Mouse (Mus musculus): ENCODE results near the gene Coq8a. TPM values are rescaled to one million over a fixed set of nuclear protein-coding genes. Genes with fewer than 3 reads are reported as not detected.

The Coq8a gene
- total and polyA plus RNA-seq, 2 experiments from 2014 or later = 148 to 231 TPM

- H3K4me1 ChIP-seq (ENCODE audit: control insufficient read depth, insufficient read depth) = peaks cover 25% of the 10 kb centered on the region
- H3K27ac ChIP-seq (ENCODE audit: low read depth) = peak overlapping the region; percentile 94
- WGBS = 44% methylated on average over 8 of the region's 8 CpGs
- H3K4me3 ChIP-seq (ENCODE audit: low read depth, low read length) = peak overlapping the region; percentile 79
- H3K36me3 ChIP-seq (replicated peaks; ENCODE audit: control insufficient read depth, insufficient read depth, low read length) = no peaks in the 10 kb centered on the region
- TF ChIP-seq CTCF (IDR thresholded peaks at IDR 0.05; ENCODE audit: low read depth) (no peak), EP300 (IDR thresholded peaks at IDR 0.05; ENCODE audit: low read depth) (no peak)
- peak overlapping the region; percentile 92 for H3K4me2 ChIP-seq (ENCODE audit: low read depth, low read length)
- DNase-seq (ENCODE audit: low spot score) (peak; percentile 67), ATAC-seq (ENCODE audit: insufficient read depth, low read depth) (no peak)
- no peaks in the 10 kb centered on the region for H3K27me3 ChIP-seq (ENCODE audit: control insufficient read depth, insufficient read depth, low read length)
- H3K9ac ChIP-seq (replicated peaks; ENCODE audit: low read depth, low read length) = peak overlapping the region; percentile 80
- no peaks in the 10 kb centered on the region for H3K9me3 ChIP-seq (replicated peaks; ENCODE audit: control insufficient read depth, low read length)
Observed at GRCm38 (mm10) chr1:180193391-180193935, 5.9 kb downstream of the Coq8a start.

GRCm38 (mm10) chr1:180192866-180193265 is 6.5 kb downstream of the Coq8a start:
- Histone ChIP-seq H3K27me3 (ENCODE audit: control insufficient read depth, insufficient read depth, low read length) (no peaks in the 10 kb centered on the region), H3K9ac (replicated peaks; ENCODE audit: low read depth, low read length) (peak overlapping the region; percentile 30; the same call in 1 of the 2 replicates), H3K4me2 (ENCODE audit: low read depth, low read length) (peak overlapping the region; percentile 92), H3K36me3 (replicated peaks; ENCODE audit: control insufficient read depth, insufficient read depth, low read length) (no peaks in the 10 kb centered on the region), H3K4me1 (ENCODE audit: control insufficient read depth, insufficient read depth) (peaks cover 31% of the 10 kb centered on the region), H3K4me3 (ENCODE audit: low read depth, low read length) (peak overlapping the region; percentile 79), H3K27ac (ENCODE audit: low read depth) (peak overlapping the region; percentile 94), H3K9me3 (replicated peaks; ENCODE audit: control insufficient read depth, low read length) (no peaks in the 10 kb centered on the region)
- WGBS = 31% methylated on average over 4 of the region's 4 CpGs
- ATAC-seq (ENCODE audit: insufficient read depth, low read depth) (no peak), DNase-seq (ENCODE audit: low spot score) (no peak)
- no peak for TF ChIP-seq EP300 (IDR thresholded peaks at IDR 0.05; ENCODE audit: low read depth)

GRCm38 (mm10) chr1:180191651-180192220 is 7.7 kb downstream of the Coq8a start:
- no peak for ATAC-seq (ENCODE audit: insufficient read depth, low read depth)
- no peak for DNase-seq (ENCODE audit: low spot score)
- TF ChIP-seq EP300 (IDR thresholded peaks at IDR 0.05; ENCODE audit: low read depth) = no peak
- no peak for TF ChIP-seq CTCF (IDR thresholded peaks at IDR 0.05; ENCODE audit: low read depth)
- H3K9ac ChIP-seq (replicated peaks; ENCODE audit: low read depth, low read length) = peak overlapping the region; percentile 31; the same call in 1 of the 2 replicates
- peak overlapping the region; percentile 92 for H3K4me2 ChIP-seq (ENCODE audit: low read depth, low read length)
- no peaks in the 10 kb centered on the region for H3K36me3 ChIP-seq (replicated peaks; ENCODE audit: control insufficient read depth, insufficient read depth, low read length)
- H3K27ac ChIP-seq (ENCODE audit: low read depth) = peak overlapping the region; percentile 94
- H3K4me1 ChIP-seq (ENCODE audit: control insufficient read depth, insufficient read depth) = peaks cover 41% of the 10 kb centered on the region
- no peaks in the 10 kb centered on the region for H3K27me3 ChIP-seq (ENCODE audit: control insufficient read depth, insufficient read depth, low read length)
- WGBS = 53% methylated on average over 7 of the region's 7 CpGs
- H3K4me3 ChIP-seq (ENCODE audit: low read depth, low read length) = peak overlapping the region; percentile 79
- H3K9me3 ChIP-seq (replicated peaks; ENCODE audit: control insufficient read depth, low read length) = no peaks in the 10 kb centered on the region

- Histone ChIP-seq H3K36me3 (replicated peaks; ENCODE audit: control insufficient read depth, insufficient read depth, low read length) (no peaks in the 10 kb centered on the region), H3K4me1 (ENCODE audit: control insufficient read depth, insufficient read depth) (peaks cover 45% of the 10 kb centered on the region), H3K4me2 (ENCODE audit: low read depth, low read length) (peak overlapping the region; percentile 92), H3K9me3 (replicated peaks; ENCODE audit: control insufficient read depth, low read length) (no peaks in the 10 kb centered on the region), H3K4me3 (ENCODE audit: low read depth, low read length) (peak overlapping the region; percentile 79; the same call in 1 of the 2 replicates), H3K27ac (ENCODE audit: low read depth) (peak overlapping the region; percentile 94), H3K27me3 (ENCODE audit: control insufficient read depth, insufficient read depth, low read length) (no peaks in the 10 kb centered on the region), H3K9ac (replicated peaks; ENCODE audit: low read depth, low read length) (no peak overlapping the region)
- 73% methylated on average over 8 of the region's 8 CpGs for WGBS
- ATAC-seq (ENCODE audit: insufficient read depth, low read depth) = no peak
- TF ChIP-seq EP300 (IDR thresholded peaks at IDR 0.05; ENCODE audit: low read depth) = no peak
- TF ChIP-seq CTCF (IDR thresholded peaks at IDR 0.05; ENCODE audit: low read depth) = no peak
- DNase-seq (ENCODE audit: low spot score) = no peak
Observed at GRCm38 (mm10) chr1:180191112-180191511, 8.3 kb downstream of the Coq8a start.

GRCm38 (mm10) chr1:180188951-180189350 is 10.5 kb downstream of the Coq8a start:
- Histone ChIP-seq H3K4me1 (ENCODE audit: control insufficient read depth, insufficient read depth) (peaks cover 58% of the 10 kb centered on the region), H3K27ac (ENCODE audit: low read depth) (peak overlapping the region; percentile 64), H3K9me3 (replicated peaks; ENCODE audit: control insufficient read depth, low read length) (no peaks in the 10 kb centered on the region), H3K9ac (replicated peaks; ENCODE audit: low read depth, low read length) (no peak overlapping the region; the same call in 1 of the 2 replicates), H3K36me3 (replicated peaks; ENCODE audit: control insufficient read depth, insufficient read depth, low read length) (no peaks in the 10 kb centered on the region), H3K4me3 (ENCODE audit: low read depth, low read length) (no peak overlapping the region), H3K4me2 (ENCODE audit: low read depth, low read length) (0 out of 2 replicates have a peak overlapping the region, but pooled peaks have one; percentile 19), H3K27me3 (ENCODE audit: control insufficient read depth, insufficient read depth, low read length) (no peaks in the 10 kb centered on the region)
- TF ChIP-seq CTCF (IDR thresholded peaks at IDR 0.05; ENCODE audit: low read depth) (no peak), EP300 (IDR thresholded peaks at IDR 0.05; ENCODE audit: low read depth) (no peak)
- WGBS = 44% methylated on average over 4 of the region's 4 CpGs
- ATAC-seq (ENCODE audit: insufficient read depth, low read depth) = no peak
- peak; percentile 30 for DNase-seq (ENCODE audit: low spot score)
